Mouse (Mus musculus) brain, embryonic 14.5 days (tissue): Measurements from ENCODE around the gene Cfap45. TPM values are rescaled to one million over a fixed set of nuclear protein-coding genes. Genes with fewer than 3 reads are reported as not detected.
A peak's percentile ranks its signal among the peaks of the same experiment; 100 is the strongest.

Experiments used
- DNase-seq: peaks from one replicate; pipeline ENCODE4 v3.0.0-alpha.2; 2011; ENCODE audit warnings: low read depth
- CTCF ChIP-seq: fragments of 200-500 bp; IDR thresholded peaks from 2 replicates; pipeline ENCODE4 v1.5.1; 2012; ENCODE audit warnings: inconsistent platforms, mild to moderate bottlenecking, moderate library complexity, borderline replicate concordance; ENCODE audit not compliant: insufficient read depth, insufficient read length; ENCODE audit errors: extremely low read depth
- POLR2A ChIP-seq: fragments of 200-500 bp; IDR thresholded peaks from 2 replicates; pipeline ENCODE4 v1.6.1; 2012; ENCODE audit warnings: mild to moderate bottlenecking, inconsistent platforms, borderline replicate concordance; ENCODE audit not compliant: poor library complexity, insufficient read depth, insufficient read length, severe bottlenecking; ENCODE audit errors: extremely low read depth
- polyA plus RNA-seq: library from polyadenylated mRNA; depleted of rRNA; stranded (reverse); fragments of >200 nt; gene quantifications from 2 replicates; pipeline ENCODE4 v1.2.3, GENCODE M21; 2012

Cfap45 gene
- polyA plus RNA-seq, 1 experiment: 2.8 TPM

- TF ChIP-seq CTCF (no peak), POLR2A (no peak)
- peak; percentile 91 for DNase-seq
These were observed 29.9 kb downstream of the Cfap45 start for GRCm38 (mm10) chr1:172550551-172550951.

- DNase-seq: peak; percentile 28
- no peak for TF ChIP-seq POLR2A
- TF ChIP-seq CTCF: no peak
These were observed 30.4 kb downstream of the Cfap45 start for GRCm38 (mm10) chr1:172551009-172551408.

DNA sequence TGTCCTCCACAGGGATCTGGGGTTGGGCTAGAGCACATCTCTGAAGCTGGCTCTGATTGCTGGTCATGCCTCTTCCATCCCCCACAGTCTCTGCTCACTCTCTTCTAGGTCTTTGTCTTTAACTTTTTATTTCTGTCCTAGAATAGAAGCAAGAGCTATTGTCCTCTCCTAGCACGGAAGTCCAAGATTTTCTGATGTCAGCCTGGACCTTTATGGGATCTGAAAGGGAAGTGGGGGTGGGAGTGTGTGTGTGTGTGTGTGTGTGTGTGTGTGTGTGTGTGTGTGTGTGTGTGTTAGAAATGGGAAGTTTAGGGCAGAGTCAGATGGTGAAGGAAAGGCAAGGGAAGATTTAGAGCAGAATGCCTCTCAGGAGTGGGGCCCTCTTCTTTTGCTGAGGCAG, 32.0 kb downstream of the Cfap45 start:
- TF ChIP-seq CTCF (no peak), POLR2A (no peak)
- DNase-seq: no peak

- no peak for DNase-seq
- TF ChIP-seq CTCF (no peak), POLR2A (no peak)
These were observed 35.0 kb downstream of the Cfap45 start, which contains the start of gene Vsig8 for GRCm38 (mm10) chr1:172555638-172556037. Vsig8 (plus strand) TSS chr1:172555938.

GRCm38 (mm10) chr1:172562641-172563464, 42.3 kb downstream of the Cfap45 start:
- peak; percentile 87 for DNase-seq
- TF ChIP-seq POLR2A (no peak), CTCF (peak; percentile 84)

DNA sequence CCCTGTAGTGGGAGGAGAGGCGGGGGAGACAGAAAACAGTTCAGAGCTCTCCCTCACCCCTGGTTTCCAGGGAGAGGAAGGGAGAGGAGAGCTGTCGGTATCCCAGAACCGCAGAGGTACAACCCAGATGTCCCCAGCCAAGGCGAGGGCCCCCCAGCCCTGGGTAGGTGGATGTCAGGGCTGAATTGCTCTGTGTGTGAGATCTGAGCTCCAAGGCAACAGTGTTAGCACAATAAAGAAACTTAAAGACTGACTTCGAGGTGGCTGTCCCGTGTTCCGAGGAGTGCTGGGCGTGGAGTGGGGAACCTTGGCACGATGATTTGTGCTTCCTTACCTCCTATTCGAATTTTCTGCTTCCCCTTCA, 42.8 kb downstream of the Cfap45 start:
- TF ChIP-seq CTCF: no peak
- TF ChIP-seq POLR2A: no peak
- DNase-seq: no peak

- TF ChIP-seq POLR2A (no peak), CTCF (no peak)
These were observed 45.5 kb downstream of the Cfap45 start for GRCm38 (mm10) chr1:172566131-172566530.

GRCm38 (mm10) chr1:172567758-172568157, 47.2 kb downstream of the Cfap45 start:
- TF ChIP-seq CTCF (no peak), POLR2A (no peak)
- no peak for DNase-seq

More at GRCm38 (mm10) chr1:172566131-172566530, 45.5 kb downstream of the Cfap45 start:
- DNase-seq: no peak

DNA sequence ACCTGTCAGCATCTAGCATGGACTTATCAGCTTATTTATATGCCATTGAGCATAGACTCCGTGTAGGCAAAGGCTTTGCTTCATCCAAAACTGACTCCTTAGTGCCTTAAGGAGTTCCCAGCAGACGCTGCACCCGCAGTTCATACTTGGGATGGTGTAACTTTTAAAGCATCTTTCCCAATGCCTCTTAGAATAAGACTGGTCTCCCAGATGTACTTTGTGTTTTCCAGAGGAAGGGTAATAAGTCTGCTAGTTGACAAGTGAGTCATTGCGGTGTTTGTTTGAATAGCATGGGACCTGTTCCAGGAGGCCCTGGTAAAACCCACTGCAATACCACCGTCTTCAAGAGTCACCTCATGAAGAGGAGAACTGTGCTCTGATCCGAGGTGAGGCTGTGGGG, 59.5 kb downstream of the Cfap45 start:
- no peak for DNase-seq
- no peak for TF ChIP-seq POLR2A
- TF ChIP-seq CTCF: no peak

DNA sequence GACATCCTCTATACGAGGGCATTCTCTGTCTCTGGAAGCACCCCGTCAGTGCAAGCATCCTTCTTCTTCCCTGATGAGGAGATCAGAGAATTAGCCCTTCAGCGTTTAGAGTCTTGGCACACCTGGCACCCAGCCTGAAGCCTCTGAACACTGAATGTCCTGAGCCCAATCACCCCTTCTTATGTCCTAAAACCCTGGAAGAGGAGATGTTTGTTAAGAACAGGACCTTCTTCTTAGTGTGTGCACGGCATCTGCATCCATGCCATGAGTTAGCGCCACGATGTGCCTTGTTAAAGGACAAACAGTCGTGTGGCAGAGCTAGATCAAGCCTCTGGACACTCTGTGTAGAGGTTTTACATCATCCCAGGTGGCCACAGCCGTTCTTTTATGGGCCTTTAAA, 61.8 kb downstream of the Cfap45 start:
- no peak for DNase-seq
- TF ChIP-seq CTCF: no peak
- no peak for TF ChIP-seq POLR2A

- TF ChIP-seq POLR2A (no peak), CTCF (no peak)
These were observed 63.7 kb downstream of the Cfap45 start for GRCm38 (mm10) chr1:172584271-172584670.

GRCm38 (mm10) chr1:172585026-172585425, 64.4 kb downstream of the Cfap45 start:
- no peak for TF ChIP-seq POLR2A
- no peak for TF ChIP-seq CTCF
- no peak for DNase-seq

More at GRCm38 (mm10) chr1:172584271-172584670, 63.7 kb downstream of the Cfap45 start:
- DNase-seq: no peak

DNA sequence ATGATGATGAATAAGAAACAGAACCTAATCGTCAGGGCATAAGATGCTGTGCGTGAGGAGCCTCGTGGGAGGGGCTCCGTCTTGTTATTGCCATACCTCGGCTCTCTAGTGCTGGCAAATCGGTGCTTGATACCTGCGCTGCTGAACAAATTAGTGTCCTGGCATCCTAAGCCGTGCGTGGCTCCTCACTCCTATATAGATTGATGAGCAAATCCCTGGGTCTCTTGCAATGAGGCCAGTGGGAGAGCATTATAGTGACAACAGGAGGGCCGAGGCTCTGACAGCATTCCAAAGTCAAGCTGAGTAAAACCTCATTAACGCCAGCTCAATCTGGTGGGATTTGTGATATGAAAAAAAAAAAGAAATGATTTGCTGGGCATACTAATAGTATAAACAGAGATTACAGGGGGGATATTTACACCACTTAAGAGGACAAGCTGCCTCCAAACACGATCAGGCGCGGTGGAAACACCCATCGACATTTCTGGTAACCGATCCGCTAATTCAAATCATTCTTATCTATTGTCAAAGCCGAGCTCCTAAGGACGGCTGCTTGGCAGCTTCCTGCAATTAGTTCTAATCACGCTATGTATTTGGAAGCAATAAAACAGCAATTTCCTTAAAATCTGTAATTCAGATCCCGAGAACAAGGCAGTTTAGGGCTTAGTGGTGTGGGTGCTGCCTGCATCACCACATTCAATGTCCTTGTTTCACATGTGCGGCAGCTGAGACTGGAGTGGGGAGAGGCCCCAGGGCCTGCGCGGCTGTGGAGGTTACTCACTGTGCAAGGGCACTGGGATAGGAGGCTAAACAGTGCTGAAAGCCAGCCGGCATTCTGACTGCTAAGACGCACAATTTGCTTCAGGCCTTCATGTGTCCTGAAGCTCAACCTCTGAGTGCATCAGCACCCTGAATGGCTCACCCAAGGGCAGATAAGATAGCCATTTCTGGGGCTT, 65.3 kb downstream of the Cfap45 start:
- TF ChIP-seq CTCF (no peak), POLR2A (no peak)

DNA sequence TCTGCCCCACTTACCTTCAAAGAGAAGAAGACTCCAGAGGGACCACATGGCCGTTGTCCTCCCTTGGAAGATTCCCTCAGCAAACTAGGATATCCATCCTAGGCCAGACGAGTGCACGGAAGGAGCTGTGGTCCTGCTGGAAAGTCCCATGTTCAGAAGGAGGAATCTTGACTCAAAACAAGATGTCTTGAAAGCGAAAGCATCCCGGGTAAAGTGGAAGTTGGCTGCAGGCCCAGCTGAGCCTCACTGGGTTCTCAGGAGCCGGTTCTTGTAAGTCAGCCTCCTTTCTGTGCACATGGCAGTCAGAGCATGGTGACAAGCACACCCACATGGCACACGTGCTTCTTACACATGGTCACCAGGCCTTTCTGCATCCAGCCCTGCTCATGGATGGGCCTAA, 69.8 kb downstream of the Cfap45 start, which contains the start of gene Slamf8:
TSS of gene Slamf8 (minus strand) at position 184 of the 400 bp plus-strand sequence.
- no peak for DNase-seq
- TF ChIP-seq POLR2A (no peak), CTCF (no peak)

More for the DNA sequence above, 65.3 kb downstream of the Cfap45 start:
- DNase-seq: peak; percentile 82

- no peak for TF ChIP-seq CTCF
These were observed 72.7 kb downstream of the Cfap45 start for GRCm38 (mm10) chr1:172593321-172593720.

More at GRCm38 (mm10) chr1:172593321-172593720, 72.7 kb downstream of the Cfap45 start:
- no peak for DNase-seq
